Mouse (Mus musculus) kidney, adult 11 months (tissue): ENCODE measurements around the gene Nmi.

Experiments used
- DNase-seq: peaks from one replicate; pipeline ENCODE4 v3.0.0; 2022

The Nmi gene

GRCm38 (mm10) chr2:51938750-51939149 lies 34.5 kb downstream of the Nmi start:
- DNase-seq: no peak

- no peak for DNase-seq
These were observed 36.3 kb downstream of the Nmi start for GRCm38 (mm10) chr2:51937004-51937403.

GRCm38 (mm10) chr2:51936585-51936984 lies 36.7 kb downstream of the Nmi start:
- no peak for DNase-seq

- no peak for DNase-seq
These were observed 37.4 kb downstream of the Nmi start for GRCm38 (mm10) chr2:51935921-51936320.

- DNase-seq: peak; percentile 72
These were observed 38.5 kb downstream of the Nmi start, which contains the start of gene Rbm43 for GRCm38 (mm10) chr2:51934574-51935334. TSS of gene Rbm43 (minus strand) at chr2:51935163.

- DNase-seq: no peak
These were observed 39.8 kb downstream of the Nmi start for GRCm38 (mm10) chr2:51933341-51934134.

GRCm38 (mm10) chr2:51931241-51931640 lies 42.1 kb downstream of the Nmi start:
- no peak for DNase-seq

- DNase-seq: peak; percentile 39
These were observed 58.2 kb downstream of the Nmi start for GRCm38 (mm10) chr2:51914944-51915680.

- no peak for DNase-seq
These were observed 58.8 kb downstream of the Nmi start for GRCm38 (mm10) chr2:51914532-51914931.

GRCm38 (mm10) chr2:51912740-51913139 lies 60.6 kb downstream of the Nmi start:
- no peak for DNase-seq

- DNase-seq: no peak
These were observed 61.4 kb downstream of the Nmi start for GRCm38 (mm10) chr2:51911864-51912263.

- DNase-seq: no peak
These were observed 65.7 kb downstream of the Nmi start for GRCm38 (mm10) chr2:51907538-51908110.

- DNase-seq: no peak
These were observed 67.7 kb downstream of the Nmi start for GRCm38 (mm10) chr2:51905637-51906036.
